Mouse (Mus musculus) CH12.LX (cell line): Measurements from ENCODE around the gene Nav3. TPM values are rescaled to one million over a fixed set of nuclear protein-coding genes. Genes with fewer than 3 reads are reported as not detected.

Source experiments
- DNase-seq: peaks from one replicate; pipeline ENCODE4 v3.0.0-alpha.2; 2013; ENCODE audit errors: extremely low read depth
- H3K27ac ChIP-seq: 2 replicates; pipeline ENCODE4 v1.5.1; 2012; ENCODE audit warnings: low read depth, mild to moderate bottlenecking, control low read depth, moderate library complexity; ENCODE audit not compliant: insufficient read depth
- H3K27me3 ChIP-seq: replicated peaks from 2 replicates; pipeline ENCODE3; 2012; ENCODE audit warnings: inconsistent platforms
- H3K36me3 ChIP-seq, 2 experiments: replicated peaks in 1 of 2; 2 replicates each; pipeline versions ENCODE3 to v1.6.1; 2012; ENCODE audit warnings: inconsistent platforms in 1 of 2, low read length in 1 of 2, mild to moderate bottlenecking in 1 of 2, mixed read lengths in 1 of 2, moderate library complexity in 1 of 2; ENCODE audit not compliant: control insufficient read depth in 1 of 2, insufficient read depth in 1 of 2
- H3K4me1 ChIP-seq, 2 experiments: 2 replicates each; pipeline ENCODE4 v1.6.1; 2012; ENCODE audit warnings: inconsistent platforms in 1 of 2, moderate library complexity in 1 of 2; ENCODE audit not compliant: insufficient read depth in 2 of 2, control insufficient read depth in 1 of 2
- H3K4me2 ChIP-seq: 2 replicates; pipeline ENCODE4 v1.6.1; 2012; ENCODE audit warnings: low read depth, mild to moderate bottlenecking, control low read depth; ENCODE audit not compliant: poor library complexity, insufficient read depth, severe bottlenecking
- H3K4me3 ChIP-seq, 3 experiments: fragments of 150-350 bp in 1 of 3; sonication (generic) in 1 of 3; replicated peaks in 1 of 3; 2 replicates each; pipeline versions ENCODE3 to v1.5.1; 2011 to 2012; ENCODE audit warnings: low read depth in 2 of 3, low read length in 2 of 3, mild to moderate bottlenecking in 2 of 3, moderate library complexity in 2 of 3, control low read depth in 1 of 3, improper control_type of control experiment in 1 of 3, inconsistent platforms in 1 of 3, mixed read lengths in 1 of 3; ENCODE audit not compliant: poor library complexity in 1 of 3
- H3K79me2 ChIP-seq: replicated peaks from 2 replicates; pipeline ENCODE4 v1.6.1; 2012; ENCODE audit warnings: mild to moderate bottlenecking, moderate library complexity; ENCODE audit not compliant: control insufficient read depth, poor library complexity, insufficient read depth, severe bottlenecking; ENCODE audit errors: extremely low read depth
- H3K9ac ChIP-seq: 2 replicates; pipeline ENCODE4 v1.6.1; 2012; ENCODE audit warnings: low read depth, mild to moderate bottlenecking, control low read depth, moderate library complexity; ENCODE audit not compliant: insufficient read depth
- H3K9me3 ChIP-seq: replicated peaks from 2 replicates; pipeline ENCODE3; 2012; ENCODE audit warnings: low read length, inconsistent platforms, mixed read lengths
- BHLHE40 ChIP-seq: IDR thresholded peaks from 2 replicates; pipeline ENCODE4 v1.6.1; 2011; ENCODE audit warnings: mild to moderate bottlenecking, low read depth, low read length, improper control_type of control experiment
- CHD2 ChIP-seq: IDR thresholded peaks from 2 replicates; pipeline ENCODE4 v1.6.1; 2011; ENCODE audit warnings: low read length, improper control_type of control experiment
- CTCF ChIP-seq, 2 experiments: IDR thresholded peaks in 1 of 2; conservative IDR thresholded peaks in 1 of 2; 2 replicates each; pipeline ENCODE4 v1.5.1; 2011 to 2012; ENCODE audit warnings: low read depth in 2 of 2, low read length in 2 of 2, improper control_type of control experiment in 1 of 2, inconsistent platforms in 1 of 2, mild to moderate bottlenecking in 1 of 2, moderate library complexity in 1 of 2
- E2F4 ChIP-seq: IDR thresholded peaks from 2 replicates; pipeline ENCODE4 v1.6.1; 2011; ENCODE audit warnings: low read depth, low read length, improper control_type of control experiment; ENCODE audit not compliant: insufficient replicate concordance
- ELF1 ChIP-seq: IDR thresholded peaks from 2 replicates; pipeline ENCODE4 v1.6.1; 2014; ENCODE audit warnings: low read depth, mild to moderate bottlenecking, inconsistent platforms, low read length, improper control_type of control experiment
- EP300 ChIP-seq: IDR thresholded peaks from 2 replicates; pipeline ENCODE4 v1.6.1; 2011; ENCODE audit warnings: low read length, improper control_type of control experiment
- ETS1 ChIP-seq: conservative IDR thresholded peaks from 2 replicates; pipeline ENCODE4 v1.6.1; 2012; ENCODE audit warnings: low read depth, mild to moderate bottlenecking, inconsistent platforms, low read length, improper control_type of control experiment, moderate library complexity
- HCFC1 ChIP-seq: IDR thresholded peaks from 2 replicates; pipeline ENCODE4 v1.6.1; 2012; ENCODE audit warnings: low read depth, mild to moderate bottlenecking, inconsistent platforms, low read length, improper control_type of control experiment
- JUN ChIP-seq: IDR thresholded peaks from 2 replicates; pipeline ENCODE4 v1.6.1; 2011; ENCODE audit warnings: low read depth, mild to moderate bottlenecking, low read length, improper control_type of control experiment, moderate library complexity; ENCODE audit not compliant: insufficient read depth
- JUND ChIP-seq: conservative IDR thresholded peaks from 2 replicates; pipeline ENCODE4 v1.6.1; 2011; ENCODE audit warnings: low read depth, low read length, improper control_type of control experiment
- MAFK ChIP-seq: IDR thresholded peaks from 2 replicates; pipeline ENCODE4 v1.6.1; 2011; ENCODE audit warnings: low read length, improper control_type of control experiment; ENCODE audit not compliant: insufficient replicate concordance
- MAZ ChIP-seq: IDR thresholded peaks from 2 replicates; pipeline ENCODE4 v1.6.1; 2012; ENCODE audit warnings: low read depth, mild to moderate bottlenecking, inconsistent platforms, low read length, improper control_type of control experiment, moderate library complexity
- MEF2A ChIP-seq: IDR thresholded peaks from 2 replicates; pipeline ENCODE4 v1.6.1; 2014; ENCODE audit warnings: low read depth, mild to moderate bottlenecking, inconsistent platforms, low read length, improper control_type of control experiment, borderline replicate concordance
- MYC ChIP-seq: IDR thresholded peaks from 2 replicates; pipeline ENCODE4 v1.6.1; 2011; ENCODE audit warnings: low read depth, mild to moderate bottlenecking, improper control_type of control experiment, low read length
- NELFE ChIP-seq: IDR thresholded peaks from 2 replicates; pipeline ENCODE4 v1.6.1; 2011; ENCODE audit warnings: low read depth, low read length, improper control_type of control experiment
- NRF1 ChIP-seq: IDR thresholded peaks from 2 replicates; pipeline ENCODE4 v1.6.1; 2014; ENCODE audit warnings: low read depth, mild to moderate bottlenecking, inconsistent platforms, low read length, improper control_type of control experiment, moderate library complexity
- PAX5 ChIP-seq: IDR thresholded peaks from 2 replicates; pipeline ENCODE4 v1.6.1; 2012; ENCODE audit warnings: low read length, inconsistent platforms, mixed read lengths
- RAD21 ChIP-seq: IDR thresholded peaks from 2 replicates; pipeline ENCODE4 v1.6.1; 2011; ENCODE audit warnings: low read depth, mild to moderate bottlenecking, low read length, improper control_type of control experiment, moderate library complexity
- SIN3A ChIP-seq: IDR thresholded peaks from 2 replicates; pipeline ENCODE4 v1.6.1; 2012; ENCODE audit warnings: low read length, improper control_type of control experiment, inconsistent platforms
- SMC3 ChIP-seq: IDR thresholded peaks from 2 replicates; pipeline ENCODE4 v1.6.1; 2011; ENCODE audit warnings: low read depth, low read length, improper control_type of control experiment
- TBP ChIP-seq: conservative IDR thresholded peaks from 2 replicates; pipeline ENCODE4 v1.6.1; 2011; ENCODE audit warnings: low read depth, low read length, improper control_type of control experiment
- TCF12 ChIP-seq: IDR thresholded peaks from 2 replicates; pipeline ENCODE4 v1.6.1; 2014; ENCODE audit warnings: low read depth, mild to moderate bottlenecking, inconsistent platforms, low read length, improper control_type of control experiment
- UBTF ChIP-seq: IDR thresholded peaks from 2 replicates; pipeline ENCODE4 v1.6.1; 2012; ENCODE audit warnings: low read depth, mild to moderate bottlenecking, inconsistent platforms, low read length, improper control_type of control experiment, moderate library complexity
- USF1 ChIP-seq: IDR thresholded peaks from 2 replicates; pipeline ENCODE4 v1.6.1; 2014; ENCODE audit warnings: low read depth, mild to moderate bottlenecking, inconsistent platforms, low read length, improper control_type of control experiment
- ZC3H11A ChIP-seq: IDR thresholded peaks from 2 replicates; pipeline ENCODE4 v1.6.1; 2012; ENCODE audit warnings: low read depth, mild to moderate bottlenecking, inconsistent platforms, low read length, improper control_type of control experiment
- ZKSCAN1 ChIP-seq: IDR thresholded peaks from 2 replicates; pipeline ENCODE4 v1.6.1; 2012; ENCODE audit warnings: low read depth, inconsistent platforms, low read length, improper control_type of control experiment, borderline replicate concordance
- ZMIZ1 ChIP-seq: IDR thresholded peaks from 2 replicates; pipeline ENCODE4 v1.6.1; 2012; ENCODE audit warnings: low read depth, mild to moderate bottlenecking, inconsistent platforms, low read length, improper control_type of control experiment
- ZNF384 ChIP-seq: IDR thresholded peaks from 2 replicates; pipeline ENCODE4 v1.6.1; 2012; ENCODE audit warnings: low read depth, low read length, improper control_type of control experiment, inconsistent platforms
- dilution Hi-C: fragments of 300-500 bp; cut with MboI; formaldehyde crosslinking; loops from 2 replicates; pipeline ENCODE4 v1.14.3; 2020; ENCODE audit warnings: low sequenced_read_pairs; ENCODE audit not compliant: extremely low pct_unique_long_range_greater_than_20kb, extremely low pct_ligation_motif_present
- in situ Hi-C: fragments of 300-500 bp; cut with MboI; formaldehyde crosslinking; loops from 3 replicates; pipeline ENCODE4 v1.14.3; 2019; ENCODE audit warnings: low sequenced_read_pairs, low pct_ligation_motif_present, low pct_unique_long_range_greater_than_20kb, mixed read lengths
- polyA plus RNA-seq: library from polyadenylated mRNA; unstranded; fragments of >175 nt; gene quantifications from 2 replicates; pipeline ENCODE4 v1.2.1, GENCODE M21; 2012; ENCODE audit warnings: low read depth; ENCODE audit not compliant: insufficient read length
- total RNA-seq, 2 experiments: library from RNA; depleted of rRNA; stranded (reverse); fragments of 300-350 nt in 1 of 2; fragments of >200 nt in 1 of 2; gene quantifications; 2 replicates each; pipeline ENCODE4 v1.2.3; 2012 to 2014

Gene Nav3
- total and polyA plus RNA-seq, 3 experiments: 0.03 TPM; not detected in 2

DNA sequence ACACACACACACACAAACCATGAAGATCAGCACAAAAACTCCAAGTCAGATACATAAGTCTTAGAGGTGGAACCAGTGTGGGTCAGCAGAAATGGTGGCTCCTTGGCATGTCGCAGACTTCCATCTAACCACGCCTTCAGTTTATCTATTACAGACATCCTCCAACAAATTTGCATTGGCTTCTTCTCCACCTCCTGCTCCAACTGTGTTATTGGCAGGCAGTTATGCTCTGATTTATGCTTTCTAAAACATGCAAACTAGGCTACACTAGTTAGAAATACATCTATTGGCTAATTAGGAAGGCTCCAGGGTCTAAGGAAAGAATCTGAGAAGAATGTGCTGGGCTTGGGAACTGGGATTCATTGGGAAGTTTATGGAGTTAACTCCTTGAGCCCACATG is 75.2 kb downstream of the Nav3 start:
- Histone ChIP-seq H3K79me2 (no peaks in the 10 kb centered on the region), H3K27me3 (no peaks in the 10 kb centered on the region), H3K4me2 (no peak overlapping the region), H3K4me3 (no peak overlapping the region), H3K36me3 (no peaks in the 10 kb centered on the region), H3K4me1 (no peaks in the 10 kb centered on the region), H3K9ac (no peak overlapping the region), H3K9me3 (peaks cover 24% of the 10 kb centered on the region), H3K27ac (no peak overlapping the region)
- DNase-seq: no peak
- in situ Hi-C loops: no loop called here
- dilution Hi-C loops: no loop called here
- TF ChIP-seq PAX5 (no peak), MAZ (no peak), CHD2 (no peak), TBP (no peak), ZC3H11A (no peak), ZNF384 (no peak), UBTF (no peak), SIN3A (no peak), HCFC1 (no peak), E2F4 (no peak), TCF12 (no peak), MEF2A (no peak), ZMIZ1 (no peak), ETS1 (no peak), JUN (no peak), ZKSCAN1 (no peak), ELF1 (no peak), MAFK (no peak), MYC (no peak)
- TF ChIP-seq, all 38 proteins: peak for 0

DNA sequence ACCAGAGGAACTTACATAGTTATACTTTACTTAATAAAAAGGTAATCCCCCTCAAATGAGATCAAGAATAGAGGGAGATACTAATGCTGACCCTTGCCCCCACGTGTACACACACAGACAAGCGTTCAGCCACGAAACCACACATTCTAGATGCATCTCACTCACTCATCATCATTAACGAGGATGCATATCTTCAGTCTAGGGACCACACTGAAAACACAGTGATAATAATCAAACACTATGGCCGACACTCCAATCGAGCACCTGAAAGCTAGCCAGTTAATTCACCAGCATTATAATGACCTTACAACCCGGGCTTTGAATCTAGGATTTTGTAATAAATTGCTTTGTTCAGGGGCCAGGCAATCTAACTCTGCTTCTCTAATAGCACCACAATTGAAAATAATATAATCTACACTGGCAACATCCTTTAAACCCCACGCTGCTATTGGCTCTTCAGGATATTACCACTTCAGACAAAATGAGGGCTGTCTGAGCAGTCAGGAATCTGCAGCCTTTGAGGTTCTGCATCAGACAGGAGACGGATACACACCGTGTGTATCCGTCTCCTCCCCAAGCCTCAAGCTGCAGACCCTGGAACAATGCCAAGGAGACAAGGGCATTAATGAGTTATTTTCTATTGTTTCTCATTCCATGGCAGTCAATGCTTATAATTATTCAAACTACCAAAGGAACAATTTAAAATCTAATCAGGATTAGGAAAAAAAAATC is 83.1 kb downstream of the Nav3 start:
- H3K4me3 ChIP-seq: no peak overlapping the region
- H3K4me2 ChIP-seq: no peak overlapping the region
- H3K9me3 ChIP-seq: peaks cover 21% of the 10 kb centered on the region
- no peaks in the 10 kb centered on the region for H3K27me3 ChIP-seq
- no peaks in the 10 kb centered on the region for H3K79me2 ChIP-seq
- H3K27ac ChIP-seq: no peak overlapping the region
- H3K9ac ChIP-seq: no peak overlapping the region
- in situ Hi-C loops (no loop called here), dilution Hi-C loops (no loop called here)
- H3K4me1 ChIP-seq: no peaks in the 10 kb centered on the region
- H3K36me3 ChIP-seq: no peaks in the 10 kb centered on the region
- no peak for DNase-seq
- TF ChIP-seq EP300 (no peak), ZKSCAN1 (no peak), RAD21 (no peak), BHLHE40 (no peak), HCFC1 (no peak), MAFK (no peak), ZC3H11A (no peak), TBP (no peak), USF1 (no peak), ELF1 (no peak), CTCF (conservative IDR thresholded peaks at IDR 0.05 in 1 of 2, IDR thresholded peaks at IDR 0.05 in 1 of 2; ENCODE audit: low read depth in 2 of 2, low read length in 2 of 2) (no peak), JUND (no peak), SMC3 (no peak), NRF1 (no peak), MAZ (no peak), ZNF384 (no peak), JUN (no peak), MYC (no peak), NELFE (no peak)
